Mouse (Mus musculus): ENCODE measurements at regions not wholly inside any gene's neighbourhood (a gene's known extent, or its start where the extent isn't known, plus 50 kb on each side); places are given as distances from the start of the nearest gene placed in this dataset.

GRCm38 (mm10) chr14:25052175-25052574 is 406.8 kb upstream of the Zmiz1 start:
- DNase-seq (ENCODE audit: low spot score in 2 of 2) = no peak

GRCm38 (mm10) chr14:25059351-25059750 is 399.6 kb upstream of the Zmiz1 start:
- no peak for DNase-seq (ENCODE audit: low spot score in 2 of 2)

GRCm38 (mm10) chr14:25060285-25060684 is 398.7 kb upstream of the Zmiz1 start:
- no peak for DNase-seq (ENCODE audit: low spot score in 2 of 2)

- DNase-seq (ENCODE audit: low spot score in 2 of 2) = no peak
Measured at GRCm38 (mm10) chr14:25063090-25063489, 395.9 kb upstream of the Zmiz1 start.

GRCm38 (mm10) chr14:25064190-25064947 is 394.6 kb upstream of the Zmiz1 start:
- no peak for DNase-seq (ENCODE audit: low spot score in 2 of 2)

GRCm38 (mm10) chr14:25067435-25067834 is 391.6 kb upstream of the Zmiz1 start:
- no peak for DNase-seq (ENCODE audit: low spot score in 2 of 2)

- no peak for DNase-seq (ENCODE audit: low spot score in 2 of 2)
Measured at GRCm38 (mm10) chr14:25068430-25068829, 390.6 kb upstream of the Zmiz1 start.

GRCm38 (mm10) chr14:25073143-25073542 is 385.8 kb upstream of the Zmiz1 start:
- no peak for DNase-seq (ENCODE audit: low spot score in 2 of 2)

GRCm38 (mm10) chr14:25074022-25074800 is 384.8 kb upstream of the Zmiz1 start:
- DNase-seq (ENCODE audit: low spot score in 2 of 2) = no peak

GRCm38 (mm10) chr14:25074891-25075290 is 384.1 kb upstream of the Zmiz1 start:
- no peak for DNase-seq (ENCODE audit: low spot score in 2 of 2)

GRCm38 (mm10) chr14:25080431-25080830 is 378.6 kb upstream of the Zmiz1 start:
- DNase-seq (ENCODE audit: low spot score in 2 of 2) = no peak

GRCm38 (mm10) chr14:25083847-25084246 is 375.1 kb upstream of the Zmiz1 start:
- no peak for DNase-seq (ENCODE audit: low spot score in 2 of 2)

- DNase-seq (ENCODE audit: low spot score in 2 of 2) = no peak
Measured at GRCm38 (mm10) chr14:25096786-25097185, 362.2 kb upstream of the Zmiz1 start.

- no peak for DNase-seq (ENCODE audit: low spot score in 2 of 2)
Measured at GRCm38 (mm10) chr14:25105391-25105790, 353.6 kb upstream of the Zmiz1 start.

- DNase-seq (ENCODE audit: low spot score in 2 of 2) = no peak
Measured at GRCm38 (mm10) chr14:25106451-25106850, 352.5 kb upstream of the Zmiz1 start.

- DNase-seq (ENCODE audit: low spot score in 2 of 2) = peak; percentile 24 to 60
Measured at GRCm38 (mm10) chr14:25108101-25108652, 350.8 kb upstream of the Zmiz1 start.

GRCm38 (mm10) chr14:25108701-25109290 is 350.2 kb upstream of the Zmiz1 start:
- peak in 1 of 2 experiments; percentile 21 for DNase-seq (ENCODE audit: low spot score in 2 of 2)

GRCm38 (mm10) chr14:25109691-25110090 is 349.3 kb upstream of the Zmiz1 start:
- no peak for DNase-seq (ENCODE audit: low spot score in 2 of 2)

GRCm38 (mm10) chr14:25112832-25113231 is 346.2 kb upstream of the Zmiz1 start:
- no peak for DNase-seq (ENCODE audit: low spot score in 2 of 2)

GRCm38 (mm10) chr14:25113326-25113725 is 345.7 kb upstream of the Zmiz1 start:
- DNase-seq (ENCODE audit: low spot score in 2 of 2) = no peak

- DNase-seq (ENCODE audit: low spot score in 2 of 2) = peak; percentile 71 to 86
Measured at GRCm38 (mm10) chr14:25116424-25116823, 342.6 kb upstream of the Zmiz1 start.

- DNase-seq (ENCODE audit: low spot score in 2 of 2) = no peak
Measured at GRCm38 (mm10) chr14:25119999-25120398, 339.0 kb upstream of the Zmiz1 start.

All from spleen, postnatal 10 days (tissue).